Mouse (Mus musculus) cerebellum, adult 8-10 months (tissue): ENCODE results near the gene Sept4.

ENCODE experiments used
- DNase-seq: peaks from one replicate; pipeline ENCODE4 v3.0.0; 2022

Sept4 gene

GRCm38 (mm10) chr11:87602234-87602633 is 33.5 kb downstream of the Sept4 start:
- DNase-seq = no peak

- no peak for DNase-seq
Measured at GRCm38 (mm10) chr11:87603571-87603970, 34.9 kb downstream of the Sept4 start.

GRCm38 (mm10) chr11:87609264-87609663 is 40.6 kb downstream of the Sept4 start:
- no peak for DNase-seq

- DNase-seq = no peak
Measured at GRCm38 (mm10) chr11:87611547-87611946, 42.8 kb downstream of the Sept4 start.

GRCm38 (mm10) chr11:87613972-87614371 is 45.3 kb downstream of the Sept4 start:
- no peak for DNase-seq

- no peak for DNase-seq
Measured at GRCm38 (mm10) chr11:87615551-87615950, 46.8 kb downstream of the Sept4 start.

GRCm38 (mm10) chr11:87615952-87616351 is 47.2 kb downstream of the Sept4 start:
- no peak for DNase-seq

- no peak for DNase-seq
Measured at GRCm38 (mm10) chr11:87616790-87617474, 48.2 kb downstream of the Sept4 start, which contains the start of gene Hsf5. Gene Hsf5 (plus strand): TSS chr11:87617164.

GRCm38 (mm10) chr11:87617606-87618005 is 48.9 kb downstream of the Sept4 start:
- no peak for DNase-seq

GRCm38 (mm10) chr11:87623160-87623559 is 54.5 kb downstream of the Sept4 start:
- no peak for DNase-seq

GRCm38 (mm10) chr11:87629859-87630258 is 61.2 kb downstream of the Sept4 start:
- no peak for DNase-seq

GRCm38 (mm10) chr11:87638793-87639192 is 70.1 kb downstream of the Sept4 start:
- peak; percentile 11 for DNase-seq

- peak; percentile 55 for DNase-seq
Measured at GRCm38 (mm10) chr11:87639206-87639605, 70.5 kb downstream of the Sept4 start.
